Mouse (Mus musculus) kidney, postnatal 4 days (tissue): Measurements from ENCODE around the gene Islr.
A peak's percentile ranks its signal among the peaks of the same experiment; 100 is the strongest.

Source experiments
- DNase-seq, 2 experiments: peaks; one replicate each; pipeline ENCODE4 v3.0.0; 2021; ENCODE audit warnings: mixed read lengths in 2 of 2

Gene Islr

DNA sequence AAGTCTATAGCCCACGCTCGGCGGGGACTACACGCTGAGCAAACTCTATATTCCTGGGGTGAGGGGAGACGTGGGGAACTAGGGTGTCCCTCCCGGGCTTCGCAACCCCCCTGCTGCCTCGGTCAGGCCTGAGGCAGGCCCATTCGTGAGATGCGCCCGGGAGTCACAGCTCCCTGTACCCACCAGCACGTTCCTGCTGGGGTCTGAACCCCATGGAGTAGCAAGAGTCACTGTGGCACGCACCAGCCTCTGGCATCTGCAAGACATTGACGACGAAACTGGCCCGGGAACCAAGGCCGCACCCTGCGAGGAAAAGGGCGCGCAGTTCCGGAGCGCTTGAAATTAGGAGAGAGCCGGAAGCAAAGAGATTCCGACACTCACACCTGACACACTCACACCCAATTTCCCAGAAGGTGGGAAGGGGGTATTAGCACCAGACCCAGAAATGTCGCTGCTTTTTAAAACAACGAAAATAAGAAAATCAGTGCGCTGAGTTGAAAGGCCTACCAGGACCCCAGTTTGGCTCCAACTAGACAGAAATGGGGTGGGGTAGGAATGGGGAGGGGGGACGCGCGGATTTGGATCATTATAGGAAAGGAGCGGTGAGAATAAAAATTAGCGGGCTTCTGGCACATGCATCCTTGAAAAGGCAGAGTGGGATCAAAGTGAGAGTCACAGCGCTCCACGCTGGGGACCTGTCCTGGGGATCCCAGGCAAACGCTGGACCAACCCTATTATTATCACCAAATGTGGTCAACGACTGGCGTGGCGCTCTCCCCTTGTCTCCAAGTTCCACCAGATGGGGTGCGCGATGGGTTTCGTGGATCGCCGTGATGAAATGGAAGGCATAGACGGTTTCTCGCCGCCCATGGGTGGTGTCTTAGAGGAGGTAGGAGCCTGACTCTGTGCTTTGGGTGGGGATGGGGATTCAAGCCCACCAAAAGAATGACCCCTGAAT is 7.2 kb downstream of the Islr start:
- DNase-seq: no peak

DNA sequence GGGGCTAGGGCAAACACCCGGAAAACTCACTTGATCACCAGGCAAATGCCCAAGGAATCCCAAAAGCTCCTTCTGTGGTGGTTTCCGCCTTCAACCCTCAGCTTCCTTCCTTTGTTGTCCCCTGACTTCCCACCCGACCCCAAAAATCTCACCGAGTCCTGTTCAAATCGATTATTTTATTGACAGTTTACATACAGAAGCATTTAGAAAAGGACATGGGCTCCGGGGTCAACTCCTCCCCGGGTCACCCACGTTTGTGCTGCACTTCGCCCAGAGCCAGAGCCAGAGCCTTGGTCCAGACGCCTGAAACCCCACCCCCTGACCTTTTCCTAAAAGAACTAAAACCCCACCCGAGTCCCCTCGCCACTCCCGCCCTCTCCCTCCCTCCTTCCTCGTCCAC is 8.0 kb downstream of the Islr start:
- no peak for DNase-seq

DNA sequence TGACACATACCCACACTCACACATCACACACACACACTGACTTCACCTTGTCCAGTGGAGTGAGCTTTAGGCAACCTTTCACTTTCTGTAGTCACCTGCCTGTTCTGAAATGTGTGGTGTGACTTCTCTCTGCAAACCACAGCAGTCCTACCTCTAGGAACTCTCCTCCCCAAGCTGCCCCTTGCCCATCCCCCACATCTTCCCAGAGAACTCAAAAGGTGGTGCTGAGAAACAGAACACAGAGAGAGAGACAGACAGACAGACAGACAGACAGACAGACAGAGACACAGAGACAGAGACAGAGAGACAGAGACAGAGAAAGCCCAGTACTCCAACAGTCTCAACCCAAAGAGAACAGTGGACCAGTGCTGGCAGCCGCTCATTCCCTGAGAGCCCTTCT is 8.4 kb downstream of the Islr start:
- no peak for DNase-seq

DNA sequence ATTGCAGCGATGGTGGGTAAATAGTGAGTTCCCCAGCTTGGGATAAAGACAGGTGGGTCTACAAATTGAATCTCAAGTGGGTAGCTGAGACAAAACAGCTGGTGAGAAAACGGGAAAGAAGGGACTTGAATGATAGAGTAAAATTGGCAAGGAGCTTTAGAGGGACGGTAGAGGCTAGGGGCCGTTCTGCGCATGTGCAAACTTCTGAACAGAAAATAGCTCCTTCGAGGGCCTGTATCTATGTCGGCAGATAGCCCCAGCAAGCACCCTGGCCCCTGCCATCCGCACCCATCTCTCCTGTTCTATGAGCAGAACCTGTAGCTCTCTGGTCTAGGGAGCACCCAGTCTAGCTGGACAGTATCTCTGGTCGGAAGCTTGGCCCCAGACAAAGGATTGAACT is 9.9 kb downstream of the Islr start:
- no peak for DNase-seq

DNA sequence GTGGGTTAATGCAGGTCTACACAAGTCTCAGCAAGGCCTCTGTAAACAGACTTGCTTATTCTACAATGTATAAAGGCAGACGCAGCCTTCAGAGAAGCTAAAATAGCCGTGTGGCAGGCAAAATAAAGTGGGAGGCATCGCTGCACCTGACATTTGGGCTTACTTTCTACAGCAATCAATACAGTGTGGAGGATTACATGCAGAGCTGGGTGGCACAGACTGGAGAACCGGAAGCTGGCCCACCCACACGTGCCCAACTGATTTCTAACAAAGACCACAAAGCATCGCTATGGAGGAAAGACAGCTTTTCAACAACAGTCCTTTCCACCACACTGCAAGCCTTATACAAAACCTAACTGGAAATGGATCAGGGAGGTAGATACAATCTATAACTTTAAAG is 19.6 kb downstream of the Islr start:
- DNase-seq: no peak

DNA sequence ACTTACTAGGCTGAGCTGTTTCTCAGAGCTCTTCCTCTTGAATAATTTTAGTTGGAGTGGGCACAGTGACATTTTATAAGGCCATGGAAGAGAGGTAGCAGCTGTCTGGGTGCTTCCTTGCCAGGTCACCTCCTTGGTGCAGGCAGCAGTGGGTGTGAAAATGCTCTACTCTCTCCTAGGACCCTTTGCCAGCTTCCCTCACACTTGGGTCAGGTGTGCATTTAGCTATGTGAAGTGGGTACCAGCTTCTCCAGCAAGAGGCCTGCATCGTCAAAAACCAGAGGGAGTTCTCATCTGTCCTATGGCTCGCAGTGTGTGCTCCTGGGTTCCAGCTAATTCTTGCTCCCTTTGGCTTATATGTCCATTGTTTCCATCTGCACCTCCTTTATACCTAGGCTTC is 24.7 kb downstream of the Islr start:
- no peak for DNase-seq

DNA sequence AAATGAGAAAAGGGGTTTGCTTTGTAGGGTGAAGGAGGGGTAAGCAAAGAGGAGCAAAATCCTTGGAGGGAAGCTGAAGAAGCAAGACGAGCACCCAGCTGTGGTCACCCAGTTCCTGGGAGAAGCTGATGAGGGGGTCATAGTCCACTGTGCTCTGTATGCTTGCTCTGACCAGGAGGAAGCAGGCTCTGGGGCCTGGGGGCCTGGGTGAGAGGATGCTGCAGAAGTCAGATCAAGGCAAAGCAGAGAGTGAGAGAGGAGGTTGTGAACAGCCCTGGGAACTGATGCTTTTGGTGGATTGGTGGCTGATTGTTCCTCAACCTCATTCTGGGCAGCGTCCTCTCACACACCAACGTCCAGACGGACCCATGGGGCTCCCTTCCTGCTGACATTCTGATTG is 26.9 kb downstream of the Islr start:
- DNase-seq: no peak

DNA sequence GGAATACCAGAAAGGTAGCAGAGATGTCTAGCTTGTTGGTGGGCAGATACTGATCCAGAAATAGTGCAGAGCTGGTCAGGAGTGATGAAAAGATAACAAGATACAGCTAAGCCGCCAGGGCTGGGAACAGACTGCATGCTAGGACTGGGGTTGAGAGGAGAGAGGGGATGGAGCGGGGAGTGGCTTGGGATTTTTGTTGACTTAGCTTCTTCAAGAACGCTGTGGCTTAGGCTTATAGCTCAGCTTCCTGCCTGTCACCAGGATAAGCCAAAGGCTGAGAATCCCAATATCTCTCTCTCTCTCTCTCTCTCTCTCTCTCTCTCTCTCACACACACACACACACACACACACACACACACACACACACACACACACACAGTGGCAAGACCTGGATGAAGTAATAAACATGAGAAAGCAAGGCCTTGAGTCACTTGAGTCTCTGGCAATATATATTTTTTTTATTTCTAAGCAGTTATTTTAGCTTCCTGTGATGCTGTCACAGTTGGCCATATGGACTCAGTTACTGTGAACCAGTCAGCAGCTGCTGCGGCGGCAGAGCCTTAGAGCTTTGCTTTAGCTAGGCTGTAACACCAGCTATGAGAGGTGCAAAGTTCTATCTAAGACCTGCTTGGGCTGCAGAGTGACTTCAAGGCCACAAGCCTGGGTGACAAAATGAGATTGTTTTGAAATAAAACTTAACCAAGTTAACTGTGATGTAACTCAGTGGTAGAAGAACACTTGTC is 28.2 kb downstream of the Islr start:
- peak; percentile 35 to 44 for DNase-seq

DNA sequence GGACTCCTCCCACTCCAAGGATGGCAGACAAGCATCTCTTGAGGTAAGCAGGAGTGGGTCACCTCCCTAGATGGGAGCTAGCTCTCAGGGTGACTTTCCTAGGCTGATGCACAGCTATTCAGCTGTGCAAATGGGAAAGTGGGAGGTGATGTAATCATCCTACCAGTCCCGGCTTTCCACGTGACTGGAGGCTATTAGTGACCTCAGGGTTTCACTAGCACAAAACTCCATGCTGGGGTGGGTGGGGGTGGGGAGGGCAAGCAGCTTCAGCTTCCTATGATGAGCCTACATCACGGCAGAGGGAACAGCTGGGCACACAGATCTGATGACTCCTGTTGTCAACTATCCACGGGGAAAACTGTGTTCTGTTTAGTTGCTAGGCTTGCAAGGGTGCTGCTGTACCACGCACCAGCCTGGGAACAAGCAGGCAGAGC is 29.3 kb downstream of the Islr start:
- DNase-seq: no peak

DNA sequence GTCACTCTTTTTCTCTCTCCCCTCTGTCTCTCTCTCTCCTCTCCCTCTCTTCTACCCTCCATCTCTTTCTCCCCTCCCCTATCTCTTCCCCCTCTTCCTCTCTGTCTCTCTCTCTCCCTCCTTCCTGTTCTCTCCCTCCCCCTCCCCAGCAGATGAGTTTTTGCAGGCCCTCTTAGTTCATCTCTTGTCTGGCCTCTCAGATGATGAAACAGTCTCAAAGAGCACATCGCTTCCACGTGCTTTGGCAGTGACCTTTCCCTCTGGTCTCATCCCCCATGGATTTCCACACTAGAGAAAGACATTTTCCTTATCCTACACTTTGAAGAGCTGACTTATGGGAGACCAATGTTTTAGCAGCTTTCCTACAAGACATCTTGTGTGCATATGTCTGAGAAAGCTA is 31.2 kb downstream of the Islr start:
- DNase-seq: no peak

DNA sequence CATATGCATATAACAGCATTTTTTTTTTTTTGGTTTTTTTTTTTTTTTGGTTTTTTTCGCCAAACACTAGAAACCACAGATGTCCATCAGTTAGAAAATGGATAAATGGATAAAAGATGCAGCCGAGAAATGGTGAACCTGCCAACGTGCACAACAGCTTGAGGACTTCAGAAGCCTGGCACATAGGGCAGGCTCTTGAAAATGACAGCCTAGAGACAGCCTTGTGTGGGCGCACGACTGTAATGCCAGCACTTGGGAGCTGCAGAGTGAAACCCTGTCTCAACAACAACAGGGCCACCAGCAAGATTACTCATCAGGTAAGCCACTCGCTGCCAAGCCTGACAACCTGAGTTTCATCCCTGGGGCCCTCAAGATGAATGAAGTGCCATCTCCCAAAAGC is 34.7 kb downstream of the Islr start:
- DNase-seq: no peak

DNA sequence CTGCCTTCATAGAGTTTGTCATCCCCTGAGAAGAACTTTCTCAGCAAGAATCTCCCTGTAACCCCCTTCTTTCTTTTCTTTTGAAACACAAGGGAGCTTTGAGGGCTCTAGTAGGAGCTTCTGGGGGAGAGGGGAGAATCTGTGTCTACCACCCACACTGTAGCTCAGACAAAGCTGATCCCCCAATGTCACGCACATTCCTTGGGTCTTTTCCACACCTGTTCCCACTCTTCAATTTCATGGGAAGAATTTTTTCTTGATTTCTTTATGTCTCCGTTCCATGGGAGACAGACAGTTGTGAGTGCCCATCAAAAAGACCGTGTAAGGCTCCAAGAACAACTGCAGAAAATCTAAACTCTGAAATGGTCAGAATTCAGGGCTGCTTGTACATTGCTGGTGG is 35.2 kb downstream of the Islr start:
- no peak for DNase-seq

DNA sequence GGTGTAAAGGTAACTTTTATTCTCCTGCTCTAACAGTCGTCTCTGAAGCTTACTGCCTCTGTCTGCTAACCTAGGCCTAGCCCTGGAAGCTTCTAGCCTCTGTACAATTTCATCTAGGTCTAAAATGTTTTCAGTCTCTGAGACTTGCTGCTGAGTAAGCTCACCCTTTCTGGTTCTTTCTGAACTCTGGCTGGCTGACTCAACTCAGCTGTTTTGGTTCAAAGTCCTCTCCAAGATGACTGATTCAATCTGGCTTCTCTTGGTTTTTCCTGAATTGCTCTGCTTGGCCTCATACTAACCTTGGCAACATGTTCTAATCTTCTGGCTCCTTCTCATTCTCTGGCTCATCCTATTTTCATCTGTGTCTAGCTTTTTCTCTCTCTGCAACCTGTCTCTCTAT is 38.3 kb downstream of the Islr start:
- DNase-seq: no peak

DNA sequence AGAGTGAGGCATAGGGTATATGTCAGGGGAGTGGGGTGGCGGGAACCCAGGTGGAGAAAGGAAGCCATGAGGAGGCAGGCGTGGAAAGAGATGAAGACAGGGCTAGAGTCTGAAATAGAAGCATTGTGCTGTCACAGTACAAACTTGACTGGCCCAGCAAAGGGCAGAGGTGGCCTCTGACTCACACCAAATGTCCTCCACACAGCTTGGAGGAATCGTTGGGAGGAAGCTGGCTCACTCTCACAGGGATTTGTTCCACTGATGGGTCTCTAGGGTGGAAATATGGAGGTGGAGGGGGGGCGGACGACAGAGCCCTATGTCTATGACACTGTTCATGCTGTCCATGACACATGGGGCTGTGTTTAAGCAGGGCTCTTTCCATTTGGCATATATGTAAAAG is 41.0 kb downstream of the Islr start:
- no peak for DNase-seq

DNA sequence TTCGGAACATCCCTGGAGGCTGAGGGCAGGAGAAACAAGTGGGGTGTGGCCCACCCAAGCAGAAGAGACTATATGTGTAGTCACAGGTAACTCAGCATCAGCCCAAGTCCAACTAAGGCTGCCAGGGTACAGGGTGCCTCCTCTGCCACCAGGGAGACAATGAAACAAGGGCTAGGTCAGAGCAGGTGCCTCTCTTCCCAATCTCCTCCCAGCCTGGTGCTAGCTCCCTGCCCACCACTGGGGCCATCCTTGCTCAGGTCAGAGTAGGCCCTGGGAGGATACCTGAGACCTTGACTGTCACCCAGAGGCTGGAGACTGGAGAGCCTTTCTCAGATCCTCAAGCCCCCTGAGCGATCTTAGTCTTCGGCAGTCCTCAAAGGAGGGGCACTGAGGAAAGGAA is 41.9 kb downstream of the Islr start:
- DNase-seq: no peak

DNA sequence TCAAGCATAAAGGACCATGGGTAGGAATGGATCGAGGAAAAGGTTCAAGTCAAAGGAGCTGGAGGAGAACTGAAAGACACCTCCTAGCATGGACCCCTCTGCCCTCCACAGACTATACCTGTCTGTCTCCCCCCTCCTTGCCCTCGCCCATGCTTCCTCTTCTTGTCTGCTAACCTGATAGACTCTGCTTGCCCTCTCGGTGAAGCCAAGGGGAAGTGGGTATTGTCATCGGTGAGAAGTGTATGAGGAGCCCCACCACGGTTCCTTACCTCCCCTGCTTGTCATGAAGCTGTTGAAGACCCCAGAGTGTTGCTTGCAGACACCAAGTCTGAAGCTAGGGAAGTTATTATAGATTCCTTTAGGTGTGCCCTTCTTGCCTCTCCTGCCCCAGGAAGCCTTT is 43.8 kb downstream of the Islr start:
- DNase-seq: no peak

DNA sequence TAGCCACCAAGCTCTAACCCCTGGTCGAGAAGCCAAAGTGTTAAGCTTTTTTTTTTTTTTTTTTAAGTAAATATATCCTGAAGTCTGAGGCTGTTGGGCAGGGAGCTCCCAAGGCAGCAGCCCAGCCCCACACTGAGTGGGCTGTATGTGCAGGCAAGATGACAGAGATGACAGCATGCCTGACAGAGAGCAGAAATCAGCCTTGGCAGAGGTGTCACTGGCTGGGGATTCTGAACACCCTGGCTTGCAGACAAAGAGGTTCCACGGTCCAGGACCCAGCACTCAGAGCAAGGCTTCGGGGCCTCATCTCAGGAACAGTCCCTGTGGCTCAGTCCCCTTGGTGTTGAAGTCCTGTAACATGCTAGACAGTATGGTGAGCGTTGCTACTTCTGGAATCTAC is 44.3 kb downstream of the Islr start:
- DNase-seq: peak in 1 of 2 experiments; percentile 42

DNA sequence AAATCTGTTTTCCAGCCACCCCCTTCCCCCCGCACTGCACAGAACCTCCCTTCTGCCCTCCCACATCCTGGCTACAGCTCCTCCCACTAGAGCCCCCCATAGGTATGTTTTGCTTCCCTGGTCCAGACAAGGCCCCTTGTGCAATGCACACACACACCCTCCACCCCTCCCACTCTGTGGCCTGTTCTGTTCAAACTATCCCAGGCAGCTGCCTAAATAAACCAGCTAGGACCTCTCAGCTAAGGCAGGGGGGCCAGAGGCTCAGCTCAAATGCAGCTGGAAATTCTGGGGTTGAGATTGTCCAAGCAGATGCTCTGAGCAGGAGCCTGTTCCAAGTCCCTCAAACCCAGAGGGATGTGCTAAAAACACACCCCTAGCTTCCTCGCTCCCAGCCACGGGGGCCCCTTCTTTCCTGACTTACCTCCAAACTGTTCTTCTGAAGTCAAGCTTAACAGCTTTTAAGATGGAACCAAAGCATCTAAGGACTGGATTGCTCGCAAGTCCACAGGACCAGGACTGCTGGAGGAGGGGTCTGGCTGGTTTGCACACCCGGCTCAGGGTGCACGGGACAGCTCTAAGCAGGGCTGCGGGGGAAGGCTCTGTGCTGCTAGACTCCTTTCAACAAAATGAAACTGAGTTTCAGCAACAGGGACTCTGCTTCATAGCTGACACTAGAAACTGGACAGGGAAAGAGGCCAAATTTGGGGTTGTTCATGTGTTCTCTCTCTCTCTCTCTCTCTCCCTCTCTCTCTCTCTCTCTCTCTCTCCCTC is 45.4 kb downstream of the Islr start:
- peak; percentile 70 to 80 for DNase-seq

DNA sequence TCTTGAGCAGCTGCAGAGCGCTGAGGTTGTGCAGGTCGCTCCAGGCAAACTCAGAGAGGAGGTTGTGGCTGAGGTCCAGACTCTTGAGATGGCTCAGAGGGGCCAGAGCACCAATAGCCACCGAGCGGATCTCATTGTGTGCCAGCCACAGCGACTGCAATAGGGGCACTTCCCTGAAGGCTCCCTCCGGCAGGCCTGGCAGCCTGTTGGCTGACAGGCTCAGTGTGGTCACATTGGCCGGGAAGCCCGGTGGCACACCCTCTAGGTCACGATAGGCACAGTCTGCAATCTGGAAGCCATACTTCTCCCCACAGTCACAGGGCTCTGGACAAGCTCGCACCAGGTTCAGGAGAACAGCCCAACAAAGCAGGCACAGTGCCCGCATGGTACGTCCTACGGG is 46.3 kb downstream of the Islr start:
- peak in 1 of 2 experiments; percentile 36 for DNase-seq

DNA sequence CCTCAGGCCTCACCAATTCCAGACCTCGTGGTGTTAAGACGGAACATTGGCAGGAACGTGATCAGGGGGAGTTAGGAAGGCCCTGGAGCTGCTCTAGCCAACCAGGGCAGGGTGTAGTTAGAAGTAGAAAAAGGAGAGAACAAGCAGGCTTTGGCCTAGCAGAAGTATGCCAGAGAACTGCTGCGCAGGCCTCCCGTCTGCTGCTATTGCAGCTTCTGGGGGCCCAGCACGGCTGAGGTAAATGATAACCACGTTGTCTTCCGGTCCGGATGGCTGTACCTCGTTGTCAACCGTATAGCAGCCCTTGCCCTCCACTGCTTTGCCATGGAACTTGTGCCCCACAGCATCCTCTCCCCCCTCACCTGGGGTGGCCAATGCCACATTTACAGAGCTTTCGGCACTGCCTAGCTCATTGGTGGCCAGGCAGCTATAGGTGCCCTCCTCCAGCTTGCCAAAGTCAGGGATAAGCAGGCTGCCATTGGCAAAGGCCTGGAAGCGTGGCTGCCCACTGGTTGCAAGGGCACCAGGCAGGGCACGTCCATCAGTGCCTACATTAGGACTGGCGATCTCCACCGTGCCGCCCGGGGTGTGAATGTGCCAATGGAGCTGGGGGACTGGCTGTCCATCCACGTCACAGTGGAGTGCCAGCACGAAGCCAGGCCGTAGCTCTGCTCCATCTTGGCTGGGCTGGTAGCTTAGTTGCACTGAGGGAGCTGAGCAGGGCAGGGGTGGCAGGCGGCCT is 47.1 kb downstream of the Islr start:
- no peak for DNase-seq

DNA sequence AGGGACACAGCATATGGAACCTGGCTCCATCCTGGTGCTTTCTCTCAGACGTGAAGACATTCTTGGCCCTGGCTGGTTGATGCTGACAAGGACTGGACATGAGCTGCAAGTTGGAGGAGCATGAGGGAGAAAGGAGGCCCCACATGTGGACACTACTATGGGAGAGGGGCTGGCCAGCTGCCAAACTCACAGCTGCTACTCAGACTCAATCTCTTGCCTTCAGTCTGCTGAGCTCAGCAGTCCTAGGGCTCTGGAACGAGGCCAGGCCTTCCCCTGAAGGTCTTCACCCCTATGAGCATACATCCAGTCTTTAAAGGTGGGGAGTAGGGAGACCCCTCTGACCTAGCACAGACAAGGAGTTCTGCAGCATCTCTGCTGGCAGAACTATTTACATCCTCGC is 48.7 kb downstream of the Islr start:
- peak; percentile 93 to 94 for DNase-seq

DNA sequence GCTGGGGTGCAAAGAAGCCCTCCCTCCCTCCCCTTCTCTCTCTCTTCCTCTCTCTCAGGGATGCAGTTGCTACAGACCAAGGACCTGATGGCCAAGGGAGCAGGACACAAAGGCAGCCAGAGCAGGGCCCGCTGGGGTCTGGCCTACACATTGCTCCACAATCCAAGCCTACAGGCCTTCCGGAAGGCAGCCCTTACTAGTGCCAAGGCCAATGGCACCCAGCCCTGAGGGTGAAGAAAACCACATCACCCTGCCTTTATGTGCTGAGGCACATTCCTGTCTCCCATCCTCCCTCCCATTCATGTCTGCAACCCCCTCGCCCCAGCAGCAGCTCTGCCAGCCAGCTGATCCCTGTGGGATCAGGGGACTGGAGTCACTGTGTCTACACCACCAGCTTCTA is 51.0 kb downstream of the Islr start:
- no peak for DNase-seq
